Mouse (Mus musculus) hindbrain, embryonic 15.5 days (tissue): Measurements from ENCODE around the gene Atg14. TPM values are rescaled to one million over a fixed set of nuclear protein-coding genes. Genes with fewer than 3 reads are reported as not detected.
"Not testable (repeated sequence)": the region's sequence is repeated elsewhere in the genome, so short reads cannot be mapped to it uniquely, and the experiment has no call there.

Source experiments
- ATAC-seq: fragments of 200-750 bp; cut with Nextera tagmentation; 2 replicates; pipeline ENCODE4 v1.8.0; 2017; ENCODE audit warnings: low read depth, moderate number of reproducible peaks, moderate TSS enrichment; ENCODE audit not compliant: low FRiP score
- H3K27ac ChIP-seq: fragments of 300-500 bp; sonication (generic); replicated peaks from 2 replicates; pipeline ENCODE4 v1.5.1; 2015; ENCODE audit warnings: mild to moderate bottlenecking, inconsistent platforms
- H3K27me3 ChIP-seq: fragments of 300-500 bp; sonication (generic); 2 replicates; pipeline ENCODE4 v1.6.1; 2015; ENCODE audit warnings: control low read depth, inconsistent platforms
- H3K36me3 ChIP-seq: fragments of 300-500 bp; sonication (generic); 2 replicates; pipeline ENCODE4 v1.6.1; 2015; ENCODE audit warnings: control low read depth, inconsistent platforms
- H3K4me1 ChIP-seq: fragments of 300-500 bp; sonication (generic); replicated peaks from 2 replicates; pipeline ENCODE4 v1.6.1; 2015; ENCODE audit warnings: control low read depth, inconsistent platforms
- H3K4me2 ChIP-seq: fragments of 300-500 bp; sonication (generic); 2 replicates; pipeline ENCODE4 v1.6.1; 2015; ENCODE audit warnings: moderate library complexity, mild to moderate bottlenecking, inconsistent platforms
- H3K4me3 ChIP-seq: fragments of 300-500 bp; sonication (generic); 2 replicates; pipeline ENCODE4 v1.5.1; 2015; ENCODE audit warnings: mild to moderate bottlenecking, inconsistent platforms
- H3K9ac ChIP-seq: fragments of 300-500 bp; sonication (generic); 2 replicates; pipeline ENCODE4 v1.6.1; 2015; ENCODE audit warnings: inconsistent platforms
- H3K9me3 ChIP-seq: fragments of 300-500 bp; sonication (generic); 2 replicates; pipeline ENCODE4 v1.6.1; 2016; ENCODE audit warnings: control low read depth, inconsistent platforms
- WGBS: fragments of 180-500 bp; shearing (Covaris S2); methylation state at CpG from one replicate; pipeline ENCODE4 v1.1.7; 2015; 5-methylcytosine and 5-hydroxymethylcytosine counted together
- polyA plus RNA-seq: library from polyadenylated mRNA; unstranded; fragments of >200 nt; fragmentation: Nextera tagmentation; extraction: Ambion mirVana; gene quantifications from 2 replicates; pipeline ENCODE4 v1.2.1, GENCODE M21; 2015

Gene Atg14
- polyA plus RNA-seq, result 16.7 and 18.3 TPM in 2 replicates

GRCm38 (mm10) chr14:47570549-47570948 lies at the start of gene Atg14:
TSS of gene Atg14 (minus strand) at chr14:47570649.
- not testable (repeated sequence) for H3K27me3 ChIP-seq, H3K9me3 ChIP-seq, H3K4me3 ChIP-seq, H3K27ac ChIP-seq, H3K4me2 ChIP-seq, H3K36me3 ChIP-seq, ATAC-seq, H3K9ac ChIP-seq
- peaks cover 12% of the 10 kb centered on the region for H3K4me1 ChIP-seq
- 95% methylated on average over 11 of the region's 11 CpGs for WGBS

- Histone ChIP-seq H3K27me3 (no peaks in the 10 kb centered on the region), H3K9me3 (no peaks in the 10 kb centered on the region), H3K4me2 (no peak overlapping the region), H3K27ac (no peak overlapping the region), H3K4me1 (no peaks in the 10 kb centered on the region), H3K9ac (no peak overlapping the region), H3K4me3 (no peak overlapping the region), H3K36me3 (no peaks in the 10 kb centered on the region)
- no peak for ATAC-seq
- WGBS, result 89% methylated on average over 5 of the region's 5 CpGs
These were observed 48.4 kb upstream of the Atg14 start for GRCm38 (mm10) chr14:47618891-47619290.

GRCm38 (mm10) chr14:47613254-47613653 lies 42.8 kb upstream of the Atg14 start:
- no peak for ATAC-seq
- Histone ChIP-seq H3K4me3 (no peak overlapping the region), H3K27me3 (no peaks in the 10 kb centered on the region), H3K4me2 (no peak overlapping the region), H3K27ac (no peak overlapping the region), H3K4me1 (no peaks in the 10 kb centered on the region), H3K9ac (no peak overlapping the region), H3K36me3 (no peaks in the 10 kb centered on the region), H3K9me3 (no peaks in the 10 kb centered on the region)
- 61% methylated on average over 7 of the region's 7 CpGs for WGBS

GRCm38 (mm10) chr14:47597942-47598388 lies 27.5 kb upstream of the Atg14 start:
- peak overlapping the region; percentile 50 for H3K4me2 ChIP-seq
- H3K27me3 ChIP-seq, result no peaks in the 10 kb centered on the region
- H3K9ac ChIP-seq, result no peak overlapping the region
- H3K36me3 ChIP-seq, result no peaks in the 10 kb centered on the region
- peak overlapping the region; percentile 11; the same call in 1 of the 2 replicates for H3K4me3 ChIP-seq
- H3K4me1 ChIP-seq, result peaks cover 4% of the 10 kb centered on the region; the same call in 1 of the 2 replicates
- H3K27ac ChIP-seq, result peak overlapping the region; percentile 32; the same call in 1 of the 2 replicates
- peak; percentile 77; the same call in 1 of the 2 replicates for ATAC-seq
- 26% methylated on average over 11 of the region's 11 CpGs for WGBS
- H3K9me3 ChIP-seq, result no peaks in the 10 kb centered on the region

GRCm38 (mm10) chr14:47594426-47595103 lies 24.1 kb upstream of the Atg14 start:
- ATAC-seq, result no peak
- Histone ChIP-seq H3K27me3 (no peaks in the 10 kb centered on the region), H3K9me3 (no peaks in the 10 kb centered on the region), H3K36me3 (no peaks in the 10 kb centered on the region), H3K4me2 (no peak overlapping the region), H3K4me1 (peaks cover 4% of the 10 kb centered on the region; the same call in 1 of the 2 replicates), H3K4me3 (no peak overlapping the region), H3K9ac (no peak overlapping the region), H3K27ac (no peak overlapping the region)
- 66% methylated on average over 7 of the region's 7 CpGs for WGBS

- 65% methylated on average over 10 of the region's 10 CpGs for WGBS
- H3K9ac ChIP-seq, result no peak overlapping the region
- H3K27me3 ChIP-seq, result no peaks in the 10 kb centered on the region
- ATAC-seq, result no peak
- H3K4me2 ChIP-seq, result no peak overlapping the region
- H3K4me3 ChIP-seq, result no peak overlapping the region
- no peaks in the 10 kb centered on the region for H3K36me3 ChIP-seq
- no peaks in the 10 kb centered on the region for H3K4me1 ChIP-seq
- H3K27ac ChIP-seq, result no peak overlapping the region
- no peaks in the 10 kb centered on the region for H3K9me3 ChIP-seq
These were observed 20.0 kb upstream of the Atg14 start for GRCm38 (mm10) chr14:47590391-47590975.

GRCm38 (mm10) chr14:47589444-47589843 lies 19.0 kb upstream of the Atg14 start:
- no peaks in the 10 kb centered on the region for H3K9me3 ChIP-seq
- WGBS, result 93% methylated on average over 1 of the region's 1 CpGs
- H3K9ac ChIP-seq, result no peak overlapping the region
- H3K36me3 ChIP-seq, result no peaks in the 10 kb centered on the region
- no peak overlapping the region for H3K4me3 ChIP-seq
- no peaks in the 10 kb centered on the region for H3K27me3 ChIP-seq
- H3K4me1 ChIP-seq, result no peaks in the 10 kb centered on the region
- no peak overlapping the region for H3K4me2 ChIP-seq
- H3K27ac ChIP-seq, result no peak overlapping the region
- ATAC-seq, result no peak

- H3K9ac ChIP-seq, result no peak overlapping the region
- ATAC-seq, result no peak
These were observed 13.9 kb upstream of the Atg14 start for GRCm38 (mm10) chr14:47584346-47584745.

GRCm38 (mm10) chr14:47581681-47582080 lies 11.2 kb upstream of the Atg14 start:
- no peak for ATAC-seq
- no peak overlapping the region for H3K9ac ChIP-seq
- no peaks in the 10 kb centered on the region for H3K9me3 ChIP-seq
- H3K27ac ChIP-seq, result no peak overlapping the region
- H3K36me3 ChIP-seq, result no peaks in the 10 kb centered on the region
- H3K4me2 ChIP-seq, result no peak overlapping the region
- 81% methylated on average over 2 of the region's 2 CpGs for WGBS
- H3K4me1 ChIP-seq, result no peaks in the 10 kb centered on the region
- H3K27me3 ChIP-seq, result no peaks in the 10 kb centered on the region
- no peak overlapping the region for H3K4me3 ChIP-seq

More at GRCm38 (mm10) chr14:47584346-47584745, 13.9 kb upstream of the Atg14 start:
- Histone ChIP-seq H3K27ac (no peak overlapping the region), H3K4me1 (no peaks in the 10 kb centered on the region), H3K4me2 (no peak overlapping the region), H3K9me3 (no peaks in the 10 kb centered on the region), H3K27me3 (no peaks in the 10 kb centered on the region), H3K4me3 (no peak overlapping the region), H3K36me3 (no peaks in the 10 kb centered on the region)

GRCm38 (mm10) chr14:47581280-47581679 lies 10.8 kb upstream of the Atg14 start:
- H3K27ac ChIP-seq, result no peak overlapping the region
- no peak overlapping the region for H3K9ac ChIP-seq
- no peaks in the 10 kb centered on the region for H3K36me3 ChIP-seq
- no peaks in the 10 kb centered on the region for H3K27me3 ChIP-seq
- ATAC-seq, result no peak
- no peaks in the 10 kb centered on the region for H3K9me3 ChIP-seq
- H3K4me1 ChIP-seq, result no peaks in the 10 kb centered on the region
- no peak overlapping the region for H3K4me2 ChIP-seq
- WGBS, result 60% methylated on average over 1 of the region's 1 CpGs
- H3K4me3 ChIP-seq, result no peak overlapping the region

GRCm38 (mm10) chr14:47578086-47578485 lies 7.6 kb upstream of the Atg14 start:
- Histone ChIP-seq H3K27ac (no peak overlapping the region), H3K4me1 (no peaks in the 10 kb centered on the region), H3K4me3 (no peak overlapping the region), H3K9me3 (no peaks in the 10 kb centered on the region), H3K27me3 (no peaks in the 10 kb centered on the region), H3K9ac (no peak overlapping the region), H3K4me2 (no peak overlapping the region), H3K36me3 (no peaks in the 10 kb centered on the region)
- ATAC-seq, result no peak
- 55% methylated on average over 2 of the region's 2 CpGs for WGBS

GRCm38 (mm10) chr14:47576687-47577086 lies 6.2 kb upstream of the Atg14 start:
- no peak overlapping the region for H3K4me3 ChIP-seq
- no peak overlapping the region for H3K9ac ChIP-seq
- no peaks in the 10 kb centered on the region for H3K9me3 ChIP-seq
- ATAC-seq, result no peak
- H3K27me3 ChIP-seq, result no peaks in the 10 kb centered on the region
- H3K27ac ChIP-seq, result no peak overlapping the region
- WGBS, result 79% methylated on average over 4 of the region's 4 CpGs
- H3K36me3 ChIP-seq, result no peaks in the 10 kb centered on the region
- H3K4me1 ChIP-seq, result no peaks in the 10 kb centered on the region
- no peak overlapping the region for H3K4me2 ChIP-seq
